Mouse (Mus musculus): ENCODE results near the gene Rcc2.
A peak's percentile ranks its signal among the peaks of the same experiment; 100 is the strongest.

The Rcc2 gene

GRCm38 (mm10) chr4:140700269-140701018, at the start of gene Rcc2:
Gene Rcc2 (plus strand): TSS chr4:140700541.
- no peak for DNase-seq (ENCODE audit: inconsistent ontology term)

GRCm38 (mm10) chr4:140653835-140654583, 46.3 kb upstream of the Rcc2 start:
- DNase-seq (ENCODE audit: inconsistent ontology term): peak; percentile 74

DNA sequence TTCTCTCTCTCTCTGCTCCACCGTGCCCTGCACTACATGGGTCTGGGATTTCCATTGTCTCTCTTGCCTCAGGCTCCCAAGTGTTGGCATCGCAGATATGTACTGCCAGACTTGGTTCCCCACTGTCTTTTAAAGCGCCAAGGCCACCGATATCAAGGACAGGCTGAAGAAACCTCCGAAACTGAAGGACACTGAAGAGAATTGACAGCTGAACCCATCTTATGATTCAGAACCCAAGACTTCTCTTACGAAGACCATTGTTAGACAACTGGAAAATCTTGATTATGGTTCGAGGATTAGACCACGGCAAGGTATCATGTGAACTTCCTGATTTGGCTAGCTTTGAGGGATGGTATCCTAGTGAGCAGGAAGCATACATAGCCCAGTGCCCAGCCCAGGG, 45.5 kb upstream of the Rcc2 start:
- DNase-seq (ENCODE audit: inconsistent ontology term): no peak

DNA sequence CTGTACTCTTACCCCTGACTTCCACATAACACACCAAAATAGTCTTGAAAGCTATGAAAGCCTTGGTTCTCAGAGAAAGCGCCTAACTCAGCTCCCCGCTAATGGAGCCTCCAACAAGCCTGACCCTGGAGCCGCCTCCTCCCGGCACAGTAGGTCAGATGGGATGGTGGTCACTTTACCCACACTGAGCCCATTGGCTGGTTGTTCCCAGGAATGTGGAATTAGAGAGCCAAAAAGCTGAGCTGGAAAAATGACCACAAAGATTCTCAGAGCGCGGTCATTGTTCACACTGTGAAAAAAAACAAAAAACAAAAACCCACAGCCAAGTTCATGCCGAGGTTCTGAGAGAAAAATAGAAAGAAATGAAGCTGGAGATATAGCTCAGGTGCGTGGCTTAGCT, 43.8 kb upstream of the Rcc2 start:
- DNase-seq (ENCODE audit: inconsistent ontology term): peak; percentile 96

DNA sequence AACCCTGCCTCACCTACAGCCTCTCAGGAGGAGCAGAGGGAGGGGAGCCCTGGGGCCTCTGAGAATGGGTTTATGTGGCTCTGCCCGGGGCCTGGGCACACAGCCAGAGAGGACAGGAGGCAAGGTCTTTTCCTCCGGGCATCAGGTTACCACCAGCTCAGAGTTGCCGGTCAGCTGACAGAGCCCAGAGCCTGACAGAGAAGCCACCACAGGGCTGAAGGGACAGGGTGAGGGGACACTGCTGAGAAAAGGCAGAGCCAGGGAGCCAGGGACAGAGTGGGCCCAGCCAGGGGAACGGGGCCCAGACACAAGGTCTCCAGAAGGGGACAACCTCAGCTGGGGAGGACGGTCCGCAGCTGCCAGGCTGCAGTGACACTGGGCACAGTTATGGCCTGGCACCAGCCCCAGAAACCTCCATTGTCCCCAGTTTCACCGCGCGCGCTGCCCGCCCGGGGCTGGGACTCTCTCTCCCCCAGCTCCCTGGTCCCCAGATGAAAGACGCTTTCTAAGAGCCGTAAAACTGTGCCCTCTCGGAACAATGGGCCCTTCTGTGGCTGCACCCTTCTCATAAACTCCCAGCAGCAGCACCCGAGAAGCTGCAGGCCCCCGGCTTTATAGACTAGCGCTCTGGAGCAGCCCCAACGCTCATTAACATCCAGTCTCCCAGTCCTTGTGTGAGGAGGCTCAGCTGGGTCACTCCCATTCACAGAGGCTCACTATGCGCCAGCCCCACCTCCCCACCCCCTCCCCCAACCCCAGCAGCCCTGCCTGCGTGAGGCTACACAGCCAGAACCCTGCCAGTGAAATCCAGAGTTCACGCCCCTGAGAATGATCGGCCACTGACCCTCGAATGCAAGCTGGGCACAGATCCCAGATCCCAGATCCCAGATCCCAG, 42.4 kb upstream of the Rcc2 start:
- DNase-seq (ENCODE audit: inconsistent ontology term): peak; percentile 97

- peak; percentile 64 for DNase-seq (ENCODE audit: inconsistent ontology term)
Measured at GRCm38 (mm10) chr4:140661406-140662022, 38.8 kb upstream of the Rcc2 start.

GRCm38 (mm10) chr4:140662453-140662852, 37.9 kb upstream of the Rcc2 start:
- DNase-seq (ENCODE audit: inconsistent ontology term): no peak

- no peak for DNase-seq (ENCODE audit: inconsistent ontology term)
Measured at GRCm38 (mm10) chr4:140662882-140663585, 37.3 kb upstream of the Rcc2 start.

GRCm38 (mm10) chr4:140665053-140665452, 35.3 kb upstream of the Rcc2 start:
- no peak for DNase-seq (ENCODE audit: inconsistent ontology term)

- peak; percentile 84 for DNase-seq (ENCODE audit: inconsistent ontology term)
Measured at GRCm38 (mm10) chr4:140665760-140666159, 34.6 kb upstream of the Rcc2 start, which contains the start of gene Arhgef10l. Gene Arhgef10l (minus strand): TSS chr4:140666012.

DNA sequence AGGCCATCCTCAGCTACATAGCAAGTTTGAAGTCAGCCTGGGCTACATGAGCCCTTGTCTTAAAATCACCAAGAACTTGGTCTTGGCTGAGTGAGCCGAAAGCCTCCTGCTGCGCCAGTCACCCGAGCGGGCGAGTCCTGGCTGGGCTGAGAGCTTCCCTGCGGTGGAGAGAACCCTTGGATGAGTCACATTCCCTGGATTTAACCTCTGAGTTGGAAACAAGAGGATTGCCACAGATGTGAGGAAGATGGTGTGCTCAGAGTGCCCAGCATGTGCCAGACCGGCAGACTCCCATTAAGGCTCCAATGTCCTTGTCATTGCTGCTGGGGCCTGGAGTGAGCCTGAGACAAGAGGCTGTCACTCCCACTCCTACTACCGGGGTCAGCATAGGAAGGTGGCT, 32.5 kb upstream of the Rcc2 start:
- DNase-seq (ENCODE audit: inconsistent ontology term): no peak

DNA sequence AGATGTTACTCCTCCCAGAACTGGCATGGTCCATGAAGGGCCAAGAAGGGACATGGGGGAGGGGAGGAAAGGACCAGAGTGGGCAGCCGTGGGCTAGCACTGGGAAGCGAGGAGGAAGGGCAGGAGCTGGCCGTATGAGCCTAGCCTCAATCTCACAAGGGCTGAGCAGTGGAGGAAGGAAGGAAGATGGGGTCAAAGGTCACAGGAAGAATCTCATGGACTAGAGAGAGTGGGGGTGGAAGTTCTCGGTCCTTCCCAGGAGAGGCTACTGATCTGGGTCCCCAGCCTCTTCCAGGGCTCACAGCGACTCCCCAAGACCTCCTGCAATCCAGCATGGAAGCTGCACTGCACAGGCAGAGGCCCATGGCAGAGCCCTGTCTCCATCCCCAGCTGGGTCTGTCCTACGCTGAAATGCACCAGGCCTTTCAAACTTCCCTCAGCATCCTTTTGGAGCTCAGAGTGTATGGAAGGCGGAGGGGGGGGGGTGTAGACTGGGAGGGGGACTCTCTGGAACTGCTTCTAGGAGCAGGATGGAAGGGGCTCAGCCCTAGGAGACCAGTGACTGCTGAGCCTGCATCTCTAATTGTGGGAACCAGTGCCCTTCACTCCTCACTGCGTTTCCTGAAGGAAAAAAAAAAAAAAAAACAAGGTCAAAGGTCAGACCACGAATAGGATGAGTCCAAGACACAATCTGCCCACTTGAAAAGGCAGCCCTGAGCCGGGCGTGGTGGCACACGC, 26.6 kb upstream of the Rcc2 start:
- DNase-seq (ENCODE audit: inconsistent ontology term): no peak

DNA sequence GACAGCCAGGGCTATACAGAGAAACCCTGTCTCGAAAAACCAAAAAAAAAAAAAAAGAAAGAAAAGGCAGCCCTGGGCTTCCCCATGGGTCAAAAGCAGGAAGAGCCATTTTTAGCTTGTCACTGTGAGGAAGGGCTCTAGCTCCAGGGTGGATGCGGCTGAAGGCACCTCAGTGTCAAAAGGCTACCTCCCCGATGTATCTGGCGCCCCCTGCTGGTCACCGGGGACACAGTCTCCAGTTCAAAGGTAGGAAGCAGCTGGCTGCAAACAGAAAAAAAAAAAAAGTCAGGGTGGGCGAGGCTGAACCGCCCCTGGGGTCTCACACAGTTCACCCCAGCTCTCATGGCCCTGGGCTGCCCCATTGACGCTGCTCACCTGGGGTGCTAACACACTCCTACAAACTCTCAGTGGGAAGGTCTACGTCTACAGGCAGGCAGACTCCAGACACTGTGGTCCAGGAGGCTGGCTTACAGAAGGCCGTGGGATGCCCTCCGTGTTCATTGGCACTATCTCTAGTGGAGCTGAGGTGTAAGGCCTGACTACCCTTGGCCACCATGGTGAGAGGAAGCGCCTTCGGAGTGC, 25.9 kb upstream of the Rcc2 start:
- peak; percentile 88 for DNase-seq (ENCODE audit: inconsistent ontology term)

GRCm38 (mm10) chr4:140679038-140679437, 21.3 kb upstream of the Rcc2 start:
- DNase-seq (ENCODE audit: inconsistent ontology term): peak; percentile 59

DNA sequence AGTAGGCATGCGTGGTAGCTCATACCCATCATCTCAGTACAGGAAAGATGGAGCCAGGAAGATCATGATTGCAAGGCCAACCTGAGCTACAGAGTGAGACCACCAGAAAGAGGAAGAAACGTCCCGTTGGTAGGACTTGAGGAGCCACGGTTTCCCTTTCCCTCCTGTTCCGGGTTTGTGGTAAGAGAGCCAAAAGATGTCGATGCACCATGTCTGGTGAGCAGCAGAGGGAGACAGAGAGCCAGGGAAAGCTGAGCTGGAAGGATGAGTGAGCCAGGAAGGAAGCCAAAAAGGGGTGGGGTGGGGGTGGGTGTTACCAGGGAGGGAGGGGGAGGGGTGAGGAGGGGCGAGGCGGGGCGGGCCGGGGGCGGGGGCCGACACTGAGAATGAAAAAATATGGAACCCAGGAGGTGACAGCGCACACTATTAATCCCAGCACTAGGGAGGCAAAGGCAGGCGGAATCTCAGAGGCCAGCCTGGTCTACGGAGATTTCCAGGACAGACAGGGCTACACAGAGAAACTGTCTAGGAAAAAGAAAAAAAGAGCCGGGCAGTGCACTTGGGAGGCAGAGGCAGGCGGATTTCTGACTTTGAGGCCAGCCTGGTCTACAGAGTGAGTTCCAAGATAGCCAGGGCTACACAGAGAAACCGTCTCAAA, 20.5 kb upstream of the Rcc2 start:
- DNase-seq (ENCODE audit: inconsistent ontology term): peak; percentile 76

- DNase-seq (ENCODE audit: inconsistent ontology term): no peak
Measured at GRCm38 (mm10) chr4:140680731-140681397, 19.5 kb upstream of the Rcc2 start.

DNA sequence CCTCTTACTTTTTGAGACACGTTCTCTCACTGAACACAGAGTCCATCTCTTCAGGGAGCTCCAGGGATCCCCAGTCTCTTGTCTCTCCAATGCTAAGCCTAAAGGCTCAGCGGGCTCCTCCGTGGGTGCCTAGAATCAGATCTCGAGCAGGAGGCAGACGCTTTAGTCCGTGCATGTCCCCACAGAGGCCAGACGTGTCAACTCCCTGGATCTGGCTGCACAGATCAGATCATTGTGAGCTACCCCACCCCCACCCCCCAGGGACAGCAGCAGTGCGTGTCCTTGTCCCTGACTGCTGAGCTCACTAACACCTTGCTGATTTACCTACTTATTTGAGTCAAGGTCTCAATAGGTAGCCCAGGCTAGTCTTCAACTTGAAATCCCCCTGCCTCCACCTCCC, 16.7 kb upstream of the Rcc2 start:
- no peak for DNase-seq (ENCODE audit: inconsistent ontology term)

DNA sequence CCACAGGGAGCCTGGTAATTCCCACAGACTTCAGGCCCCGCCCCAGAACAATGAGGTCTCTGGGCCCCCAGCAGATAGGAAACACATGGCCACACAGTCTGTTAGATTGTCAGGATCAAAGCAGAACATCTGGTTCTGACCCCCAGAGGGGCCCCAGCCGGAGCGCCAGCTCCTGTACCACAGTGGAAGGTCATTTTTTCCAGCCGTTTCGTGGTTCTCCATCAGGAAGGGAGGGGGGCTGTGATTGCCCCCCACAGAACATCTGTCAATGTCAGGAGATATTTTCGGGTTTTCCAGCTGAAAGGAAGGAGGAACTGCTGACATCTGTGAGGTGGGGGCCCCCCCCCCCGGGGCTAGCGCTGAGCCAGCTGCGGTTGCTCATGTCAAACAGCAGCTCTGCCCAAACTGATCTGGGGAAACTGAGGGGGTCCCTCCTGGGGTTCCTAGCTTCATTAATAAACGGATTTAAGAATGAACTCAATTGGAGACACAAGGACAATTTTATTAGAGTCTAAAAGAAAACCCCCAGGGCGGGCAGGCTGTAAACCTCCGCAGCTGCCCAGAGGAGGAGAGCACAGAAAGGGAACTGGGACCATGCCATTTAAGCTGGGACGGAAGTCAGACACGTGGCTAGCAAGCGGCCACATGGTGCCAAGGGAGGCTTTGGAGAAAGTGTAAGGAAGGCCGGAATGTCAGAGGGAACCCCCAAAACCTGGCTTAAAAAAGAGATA, 16.0 kb upstream of the Rcc2 start:
- no peak for DNase-seq (ENCODE audit: inconsistent ontology term)

Measured in Muller cell, postnatal 12 days (primary cell).